Mouse (Mus musculus): ENCODE data around the gene Jakmip3.
A peak's percentile ranks its signal among the peaks of the same experiment; 100 is the strongest.

Gene Jakmip3

GRCm38 (mm10) chr7:139063406-139063805, 122.9 kb downstream of the Jakmip3 start:
- no peak for DNase-seq (ENCODE audit: low spot score)

- DNase-seq (ENCODE audit: low spot score), result peak; percentile 66
Measured at GRCm38 (mm10) chr7:139068182-139068623, 127.7 kb downstream of the Jakmip3 start.

GRCm38 (mm10) chr7:139074189-139074588, 133.7 kb downstream of the Jakmip3 start:
- DNase-seq (ENCODE audit: low spot score), result no peak

- DNase-seq (ENCODE audit: low spot score), result no peak
Measured at GRCm38 (mm10) chr7:139075054-139075794, 134.7 kb downstream of the Jakmip3 start.

GRCm38 (mm10) chr7:139077283-139077682, 136.8 kb downstream of the Jakmip3 start:
- DNase-seq (ENCODE audit: low spot score), result no peak

GRCm38 (mm10) chr7:139078181-139078580, 137.7 kb downstream of the Jakmip3 start:
- no peak for DNase-seq (ENCODE audit: low spot score)

- DNase-seq (ENCODE audit: low spot score), result no peak
Measured at GRCm38 (mm10) chr7:139079141-139079540, 138.6 kb downstream of the Jakmip3 start.

- DNase-seq (ENCODE audit: low spot score), result no peak
Measured at GRCm38 (mm10) chr7:139080714-139081113, 140.2 kb downstream of the Jakmip3 start.

- DNase-seq (ENCODE audit: low spot score), result no peak
Measured at GRCm38 (mm10) chr7:139081158-139081557, 140.6 kb downstream of the Jakmip3 start.

GRCm38 (mm10) chr7:139082281-139082680, 141.8 kb downstream of the Jakmip3 start:
- no peak for DNase-seq (ENCODE audit: low spot score)

GRCm38 (mm10) chr7:139084316-139084715, 143.8 kb downstream of the Jakmip3 start:
- no peak for DNase-seq (ENCODE audit: low spot score)

- DNase-seq (ENCODE audit: low spot score), result peak; percentile 37
Measured at GRCm38 (mm10) chr7:139085629-139086194, 145.2 kb downstream of the Jakmip3 start, which contains the start of gene Dpysl4. Gene Dpysl4, plus strand, starts transcription at chr7:139086001.

- DNase-seq (ENCODE audit: low spot score), result no peak
Measured at GRCm38 (mm10) chr7:139086195-139087158, 145.9 kb downstream of the Jakmip3 start.

GRCm38 (mm10) chr7:139087801-139088200, 147.3 kb downstream of the Jakmip3 start:
- no peak for DNase-seq (ENCODE audit: low spot score)

GRCm38 (mm10) chr7:139089892-139090874, 149.7 kb downstream of the Jakmip3 start:
- DNase-seq (ENCODE audit: low spot score), result no peak

GRCm38 (mm10) chr7:139091681-139092080, 151.2 kb downstream of the Jakmip3 start:
- DNase-seq (ENCODE audit: low spot score), result no peak

GRCm38 (mm10) chr7:139092676-139093075, 152.1 kb downstream of the Jakmip3 start:
- no peak for DNase-seq (ENCODE audit: low spot score)

- no peak for DNase-seq (ENCODE audit: low spot score)
Measured at GRCm38 (mm10) chr7:139093124-139093523, 152.6 kb downstream of the Jakmip3 start.

- no peak for DNase-seq (ENCODE audit: low spot score)
Measured at GRCm38 (mm10) chr7:139093781-139094180, 153.3 kb downstream of the Jakmip3 start.

- no peak for DNase-seq (ENCODE audit: low spot score)
Measured at GRCm38 (mm10) chr7:139094761-139095160, 154.2 kb downstream of the Jakmip3 start.

- no peak for DNase-seq (ENCODE audit: low spot score)
Measured at GRCm38 (mm10) chr7:139095282-139095681, 154.8 kb downstream of the Jakmip3 start.
